Mouse (Mus musculus) E14TG2a.4 (cell line): ENCODE measurements at regions not wholly inside any gene's neighbourhood (a gene's known extent, or its start where the extent isn't known, plus 50 kb on each side); places are given as distances from the start of the nearest gene placed in this dataset.

Experiments used
- CTCF ChIP-seq: conservative IDR thresholded peaks from 2 replicates; pipeline ENCODE4 v1.5.1; 2014; ENCODE audit warnings: low read length
- POU5F1 ChIP-seq: IDR thresholded peaks from 2 replicates; pipeline ENCODE4 v1.6.1; 2014; ENCODE audit warnings: low read length, borderline replicate concordance

DNA sequence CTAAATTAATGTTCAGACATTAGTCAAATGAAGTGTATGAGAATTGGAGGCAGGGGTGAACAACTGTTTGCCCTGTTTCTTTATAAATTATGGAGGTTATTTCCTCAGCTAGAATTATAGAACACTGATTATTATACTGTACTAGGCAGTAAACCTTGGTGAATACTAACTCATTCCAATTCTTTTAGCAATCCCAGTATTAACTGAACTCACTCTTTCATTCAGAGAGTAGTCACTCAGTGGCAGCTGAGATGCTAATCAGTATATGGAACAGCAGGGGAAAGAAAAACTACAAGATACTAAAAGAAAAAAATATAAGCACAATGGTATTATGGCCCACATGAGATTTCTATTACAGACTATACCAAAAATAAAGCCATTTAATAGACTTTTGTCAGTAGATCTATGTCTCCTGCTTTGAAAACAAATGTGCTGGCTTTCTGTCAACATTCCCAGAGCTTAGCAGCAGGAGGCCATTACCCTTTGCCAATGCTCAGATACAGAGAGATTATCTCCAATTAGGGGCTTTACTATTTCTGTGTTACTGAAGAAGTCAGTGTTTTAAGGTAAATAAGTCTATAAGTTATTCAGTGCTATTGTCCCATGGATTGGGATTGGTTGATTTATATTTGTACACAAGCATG is 473.3 kb upstream of the Arrdc3 start:
- TF ChIP-seq CTCF (no peak), POU5F1 (no peak)
